Mouse (Mus musculus): ENCODE results near the gene Pskh1. TPM values are rescaled to one million over a fixed set of nuclear protein-coding genes. Genes with fewer than 3 reads are reported as not detected.

The Pskh1 gene
- polyA plus RNA-seq (2017; shearing (Covaris generic)): 17.7 TPM

DNA sequence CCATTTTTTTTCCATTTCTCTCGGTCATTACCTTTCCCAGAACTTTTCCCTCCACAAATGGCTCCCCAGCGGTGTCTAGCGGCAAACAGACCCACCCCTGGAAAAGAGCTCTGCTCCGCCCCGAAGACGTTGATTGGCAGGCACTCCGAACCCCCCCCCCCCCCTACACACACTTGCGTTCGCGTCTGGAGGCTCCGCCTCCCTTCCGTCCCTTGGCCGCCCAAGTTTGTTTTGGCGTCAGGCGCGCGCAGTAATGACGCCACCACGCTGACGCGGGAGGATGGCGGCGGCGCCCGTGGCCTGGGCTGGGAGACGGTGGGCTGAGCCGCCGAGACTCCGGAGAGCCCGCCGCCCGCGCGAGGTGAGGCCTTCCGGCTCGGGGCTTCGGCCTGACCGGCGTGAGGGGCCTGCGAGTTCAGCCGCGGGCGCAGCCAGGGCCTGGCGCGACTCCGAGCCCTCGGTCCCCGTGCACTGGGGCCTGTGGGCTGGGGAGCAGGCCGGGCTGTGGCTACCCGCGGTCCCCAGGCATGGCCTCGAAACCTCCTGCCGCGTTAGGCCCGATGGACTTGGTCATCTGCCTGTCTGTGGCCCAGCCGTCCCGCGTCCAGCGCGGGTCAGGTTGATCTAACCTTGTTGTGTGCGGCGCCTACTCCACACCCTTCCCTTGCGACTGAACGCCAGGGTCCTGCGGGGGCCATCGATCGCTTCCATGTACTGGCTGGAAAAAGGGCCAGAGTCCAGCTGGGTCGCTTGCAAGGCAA, at the start of gene Pskh1:
Gene Pskh1, plus strand, starts transcription at position 262 of the 761 bp plus-strand sequence.

DNA sequence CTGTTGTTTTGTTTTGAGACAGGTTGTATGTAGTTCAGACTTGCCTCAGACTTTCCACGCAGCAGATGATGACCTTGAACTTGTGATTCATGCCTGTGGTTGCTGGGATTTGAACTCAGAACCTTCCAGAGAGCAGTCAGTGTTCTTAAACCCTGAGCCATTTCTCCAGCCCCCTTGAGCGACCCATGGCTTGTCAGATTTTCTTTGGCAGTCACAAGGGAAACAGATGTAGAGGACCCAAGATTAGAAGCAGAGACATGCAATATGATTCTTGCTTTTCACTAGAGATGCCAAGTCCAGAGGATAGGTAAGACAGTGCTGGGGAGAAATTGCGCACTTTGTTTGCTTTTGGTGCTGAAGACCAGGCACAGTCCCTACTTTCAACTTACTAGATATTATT, 47.1 kb upstream of the Pskh1 start, which contains the start of gene Cenpt:
Gene Cenpt, minus strand, starts transcription at position 101 of the 400 bp plus-strand sequence.

DNA sequence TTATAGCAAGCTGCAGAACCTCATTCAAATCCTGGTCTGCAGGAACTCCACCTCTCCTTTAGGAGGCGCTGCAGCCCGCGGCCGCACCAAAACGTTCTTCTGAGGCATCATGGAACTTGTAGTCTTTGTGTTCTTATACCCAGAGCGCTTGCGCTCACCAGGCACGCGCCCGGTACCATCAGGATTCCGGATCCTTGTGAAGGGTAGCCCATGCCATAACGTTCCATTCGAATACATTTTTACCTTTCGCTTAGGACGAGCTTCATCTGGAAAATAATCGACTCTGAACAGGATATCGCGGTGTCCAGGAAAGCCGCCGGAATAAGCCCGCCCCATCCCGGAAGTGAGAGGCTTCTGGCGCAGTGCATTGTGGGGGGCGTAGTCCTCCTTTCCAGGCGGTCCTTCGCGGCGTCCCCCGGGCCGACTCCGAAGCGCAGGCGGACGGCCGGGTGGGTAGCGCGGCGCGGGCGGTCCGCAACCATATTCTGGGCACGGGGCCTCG, 45.5 kb upstream of the Pskh1 start, which contains the start of gene Thap11:
Gene Thap11, plus strand, starts transcription at position 418 of the 502 bp plus-strand sequence.

DNA sequence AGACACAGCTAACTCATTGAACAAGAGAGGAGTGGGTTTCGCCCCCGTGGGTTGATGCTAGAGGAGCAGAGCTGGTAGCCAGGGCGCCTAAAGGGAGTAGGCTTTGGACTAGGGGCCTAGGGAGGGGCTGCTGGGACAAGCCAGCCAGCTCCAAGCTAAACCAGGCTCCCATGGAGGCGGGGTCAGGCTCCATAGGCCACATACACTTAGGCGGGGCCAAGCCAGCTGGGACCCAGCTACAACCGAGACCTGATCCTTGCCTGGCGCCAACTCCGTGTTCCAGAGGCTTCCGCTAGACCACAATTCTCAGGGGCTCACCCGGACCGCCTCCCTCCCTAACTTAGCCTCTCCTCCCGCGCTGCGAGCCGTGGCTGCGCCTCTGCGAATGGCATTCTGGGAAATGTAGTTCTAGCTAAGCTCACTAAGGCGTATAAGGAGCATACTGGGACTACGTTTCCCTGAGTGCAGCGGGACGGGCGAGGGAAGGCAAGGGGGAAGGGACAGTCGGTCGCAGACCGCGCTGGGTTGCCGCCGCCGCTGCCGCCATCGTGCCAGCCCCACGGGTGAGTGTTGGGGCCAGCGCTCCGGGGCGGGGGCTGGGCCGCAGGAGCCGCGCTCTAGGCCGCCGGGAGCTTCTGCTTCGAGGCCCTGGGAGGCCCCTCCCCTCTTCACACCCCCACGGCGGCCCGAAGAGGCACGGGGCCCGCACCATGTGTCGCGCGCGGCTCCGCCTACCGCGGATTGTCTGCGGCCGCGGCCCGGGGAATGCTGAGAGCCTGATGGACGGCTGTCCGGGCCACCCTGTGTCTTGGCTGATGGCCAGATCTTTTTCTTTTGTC, 39.9 kb upstream of the Pskh1 start, which contains the start of gene Nutf2:
Gene Nutf2, plus strand, starts transcription at position 438 of the 839 bp plus-strand sequence.

DNA sequence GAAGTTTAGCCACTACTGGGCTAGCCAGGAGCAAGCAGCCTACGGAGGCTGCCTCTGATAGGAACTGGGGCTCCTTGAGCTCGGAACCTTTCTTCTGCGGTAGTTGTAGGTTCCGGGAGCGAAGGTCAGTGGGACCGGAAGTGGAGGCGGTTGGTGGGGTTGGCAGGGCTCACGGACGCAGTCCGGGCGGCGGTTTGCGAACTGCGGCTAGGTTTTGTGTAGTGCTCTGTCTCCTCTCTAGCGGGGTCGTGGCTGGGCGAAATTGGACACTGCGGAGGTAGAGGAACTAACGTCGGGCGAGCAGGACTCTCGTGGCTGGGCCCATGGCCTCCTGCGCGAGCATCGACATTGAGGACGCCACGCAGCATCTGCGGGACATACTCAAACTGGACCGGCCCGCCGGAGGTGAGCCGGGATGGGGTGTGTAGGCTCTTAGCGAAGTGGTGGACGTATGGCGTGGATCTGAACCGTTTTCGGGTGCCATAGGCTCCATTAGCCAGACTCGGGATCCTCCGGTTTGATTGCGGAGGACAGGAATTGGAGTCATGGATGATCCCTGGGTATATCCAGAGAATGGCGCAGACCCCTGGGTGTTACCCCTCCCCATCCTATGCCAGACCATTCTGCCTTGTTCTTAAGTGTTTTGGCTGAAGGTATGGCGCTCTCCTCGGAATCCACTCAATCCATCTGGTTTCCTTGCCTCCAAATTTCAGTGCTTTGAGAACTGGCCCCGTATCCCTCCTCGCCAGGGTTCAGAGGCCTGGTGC, 19.3 kb upstream of the Pskh1 start, which contains the start of gene Edc4:
Gene Edc4, plus strand, starts transcription at position 128 of the 767 bp plus-strand sequence.

GRCm38 (mm10) chr8:105893339-105893738, 6.9 kb upstream of the Pskh1 start, which contains the start of gene Nrn1l:
Gene Nrn1l, plus strand, starts transcription at chr8:105893567.

DNA sequence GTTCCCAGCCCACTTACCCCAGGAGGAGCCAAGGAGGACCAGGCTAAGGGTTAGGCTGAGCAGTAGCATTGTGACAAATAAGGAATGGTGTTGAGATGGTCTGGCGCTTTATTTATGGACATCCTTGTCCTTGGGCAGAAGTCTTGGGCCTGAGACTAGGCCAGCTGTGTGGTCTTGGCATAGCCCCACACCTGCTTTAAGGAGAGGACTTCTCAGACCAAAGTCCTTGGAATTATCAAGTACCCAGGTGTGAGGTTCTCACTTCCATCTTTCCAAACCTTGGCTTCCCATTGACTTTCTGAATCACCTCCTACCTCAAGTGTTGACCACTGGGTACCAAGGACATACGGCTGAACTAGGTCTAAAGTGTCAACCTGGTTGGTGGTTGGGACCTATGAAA, 33.5 kb downstream of the Pskh1 start, which contains the start of gene Ctrl:
Gene Ctrl, minus strand, starts transcription at position 101 of the 400 bp plus-strand sequence.

DNA sequence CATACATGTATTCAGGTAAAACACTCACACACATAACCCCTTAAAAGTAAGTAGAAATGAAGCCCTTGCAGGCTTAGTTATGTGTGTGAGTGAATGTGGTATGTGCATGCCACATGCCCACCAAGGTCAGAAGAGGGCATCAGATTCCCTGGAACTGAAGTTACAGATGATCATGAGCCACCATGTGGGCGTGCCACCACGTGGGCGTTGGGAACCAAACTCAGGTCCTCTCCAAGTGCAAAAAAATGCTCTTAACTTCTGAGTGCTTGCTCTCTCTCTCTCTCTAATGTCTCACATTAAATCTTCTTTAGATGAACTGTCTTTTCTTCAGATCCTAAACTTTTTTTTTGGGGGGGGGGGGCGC, 38.0 kb downstream of the Pskh1 start, which contains the start of gene Psmb10:
Gene Psmb10, minus strand, starts transcription at position 139 of the 364 bp plus-strand sequence.

GRCm38 (mm10) chr8:105943321-105943739, 43.1 kb downstream of the Pskh1 start, which contains the start of gene Lcat:
Gene Lcat, minus strand, starts transcription at chr8:105943382.

GRCm38 (mm10) chr8:105965905-105966341, 65.7 kb downstream of the Pskh1 start, which contains the start of gene Slc12a4:
Gene Slc12a4, minus strand, starts transcription at chr8:105966097.

GRCm38 (mm10) chr8:105979325-105979724, 79.1 kb downstream of the Pskh1 start, which contains the start of gene Dpep3:
Gene Dpep3, minus strand, starts transcription at chr8:105979429.

Other genes with a start within 250 kb of the Pskh1 start
- gene Carmil2, start 214.2 kb upstream of the Pskh1 start, polyA plus RNA-seq (2017; shearing (Covaris generic)): 129 TPM
- 78.6 TPM for gene Acd, start 199.3 kb upstream of the Pskh1 start, polyA plus RNA-seq (2017; shearing (Covaris generic))
- gene Pard6a, start 199.3 kb upstream of the Pskh1 start, polyA plus RNA-seq (2017; shearing (Covaris generic)): 16.1 TPM
- gene 4933405L10Rik, start 192.8 kb upstream of the Pskh1 start, polyA plus RNA-seq (2017; shearing (Covaris generic)): 0.42 TPM
- gene Enkd1, start 192.2 kb upstream of the Pskh1 start, polyA plus RNA-seq (2017; shearing (Covaris generic)): 1.1 TPM
- 9.0 TPM for gene Gfod2, start 141.8 kb upstream of the Pskh1 start, polyA plus RNA-seq (2017; shearing (Covaris generic))
- gene Ranbp10, start 73.1 kb upstream of the Pskh1 start, polyA plus RNA-seq (2017; shearing (Covaris generic)): 121 TPM
- not detected for gene Tsnaxip1, start 72.7 kb upstream of the Pskh1 start, polyA plus RNA-seq (2017; shearing (Covaris generic))
- 26.4 TPM for gene Cenpt, start 47.2 kb upstream of the Pskh1 start, polyA plus RNA-seq (2017; shearing (Covaris generic))
- gene Thap11, start 45.3 kb upstream of the Pskh1 start, polyA plus RNA-seq (2017; shearing (Covaris generic)): 30.5 TPM
- 21.1 TPM for gene Nutf2, start 39.9 kb upstream of the Pskh1 start, polyA plus RNA-seq (2017; shearing (Covaris generic))
- gene Edc4, start 19.6 kb upstream of the Pskh1 start, polyA plus RNA-seq (2017; shearing (Covaris generic)): 101 TPM
- 1.8 TPM for gene Nrn1l, start 6.9 kb upstream of the Pskh1 start, polyA plus RNA-seq (2017; shearing (Covaris generic))
- 1.4 TPM for gene Ctrl, start 33.4 kb downstream of the Pskh1 start, polyA plus RNA-seq (2017; shearing (Covaris generic))
- 159 TPM for gene Psmb10, start 38.0 kb downstream of the Pskh1 start, polyA plus RNA-seq (2017; shearing (Covaris generic))
- gene Lcat, start 42.9 kb downstream of the Pskh1 start, polyA plus RNA-seq (2017; shearing (Covaris generic)): not detected
- gene Slc12a4, start 65.7 kb downstream of the Pskh1 start, polyA plus RNA-seq (2017; shearing (Covaris generic)): 17.0 TPM
- not detected for gene Dpep3, start 79.0 kb downstream of the Pskh1 start, polyA plus RNA-seq (2017; shearing (Covaris generic))
- gene Dus2, start 90.9 kb downstream of the Pskh1 start, polyA plus RNA-seq (2017; shearing (Covaris generic)): 12.0 TPM
- gene Dpep2nb, start 105.5 kb downstream of the Pskh1 start, polyA plus RNA-seq (2017; shearing (Covaris generic)): not detected
- gene Ddx28, start 111.4 kb downstream of the Pskh1 start, polyA plus RNA-seq (2017; shearing (Covaris generic)): 3.8 TPM
- gene Nfatc3, start 158.4 kb downstream of the Pskh1 start, polyA plus RNA-seq (2017; shearing (Covaris generic)): 142 TPM
- 1.1 TPM for gene Esrp2, start 236.5 kb downstream of the Pskh1 start, polyA plus RNA-seq (2017; shearing (Covaris generic))
- gene Pla2g15, start 250.0 kb downstream of the Pskh1 start, polyA plus RNA-seq (2017; shearing (Covaris generic)): 2.6 TPM

Measured in naive thymus-derived CD4-positive, alpha-beta T cell, adult 5 months (primary cell).